Mouse (Mus musculus): ENCODE measurements around the gene Ror2.

DNA sequence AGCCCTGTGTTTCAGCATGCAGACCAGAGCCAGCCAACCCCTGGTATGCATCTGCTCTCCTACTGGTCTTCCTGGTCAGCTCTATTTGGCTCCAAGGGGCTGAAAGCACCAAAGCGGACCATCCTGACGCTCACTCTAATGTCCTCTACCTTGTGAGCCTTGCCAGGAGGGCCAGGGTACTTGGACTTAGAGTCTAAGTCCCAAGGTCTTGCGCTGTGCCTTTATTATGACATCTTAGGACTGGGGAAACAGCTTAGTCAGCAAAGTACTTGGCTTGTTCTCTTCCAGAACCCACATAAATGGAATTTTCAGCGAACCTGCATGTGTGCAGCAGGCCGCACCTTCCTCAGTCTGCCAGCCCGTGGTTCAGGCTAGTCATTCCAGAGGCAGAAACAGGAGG, 93.6 kb downstream of the Ror2 start:
- TF ChIP-seq GATA1 (IDR thresholded peaks at IDR 0.05; ENCODE audit: borderline replicate concordance, low read length) (no peak), FLI1 (IDR thresholded peaks at IDR 0.05; ENCODE audit: low read length) (no peak)

Measured in megakaryocyte, embryonic 14.5 days (primary cell).